Mouse (Mus musculus): Measurements from ENCODE around the gene Nbdy. TPM values are rescaled to one million over a fixed set of nuclear protein-coding genes. Genes with fewer than 3 reads are reported as not detected.

Nbdy gene
- 70.9 TPM for polyA plus RNA-seq (2015; fragmentation: Illumina TruSeq; extraction: RNeasy Lipid Tissue Mini Kit (QIAGEN cat#74804); ENCODE audit: low read depth, low replicate concordance)

GRCm38 (mm10) chrX:153723110-153723916 is at the start of gene Nbdy:
Nbdy (plus strand) TSS chrX:153723590.

GRCm38 (mm10) chrX:153695782-153696395 is 27.5 kb upstream of the Nbdy start, which contains the start of gene Kctd12b:
Kctd12b (minus strand) TSS chrX:153696391.

Other genes with a start within 250 kb of the Nbdy start
- gene Ubqln2, start 225.4 kb upstream of the Nbdy start, polyA plus RNA-seq (2015; fragmentation: Illumina TruSeq; extraction: RNeasy Lipid Tissue Mini Kit (QIAGEN cat#74804); ENCODE audit: low read depth, low replicate concordance): 123 TPM
- not detected for gene Cypt3, start 165.0 kb upstream of the Nbdy start, polyA plus RNA-seq (2015; fragmentation: Illumina TruSeq; extraction: RNeasy Lipid Tissue Mini Kit (QIAGEN cat#74804); ENCODE audit: low read depth, low replicate concordance)
- gene Kctd12b, start 27.2 kb upstream of the Nbdy start, polyA plus RNA-seq (2015; fragmentation: Illumina TruSeq; extraction: RNeasy Lipid Tissue Mini Kit (QIAGEN cat#74804); ENCODE audit: low read depth, low replicate concordance): 2.9 TPM
- gene Spin2c, start 108.6 kb downstream of the Nbdy start, polyA plus RNA-seq (2015; fragmentation: Illumina TruSeq; extraction: RNeasy Lipid Tissue Mini Kit (QIAGEN cat#74804); ENCODE audit: low read depth, low replicate concordance): 12.1 TPM

All from brain, adult 10 weeks (tissue).